Mouse (Mus musculus) MEL (cell line): ENCODE results near the gene Hfe. TPM values are rescaled to one million over a fixed set of nuclear protein-coding genes. Genes with fewer than 3 reads are reported as not detected.

Experiments
- DNase-seq: peaks from one replicate; pipeline ENCODE4 v3.0.0; 2011; ENCODE audit warnings: low read depth, low spot score
- H3K27ac ChIP-seq: 2 replicates; pipeline ENCODE4 v1.5.1; 2012; ENCODE audit warnings: low read depth, mild to moderate bottlenecking, control low read depth, low read length, moderate library complexity; ENCODE audit not compliant: control insufficient read depth
- H3K27me3 ChIP-seq, 2 experiments: fragments of 150-350 bp in 1 of 2; sonication (generic) in 1 of 2; 2 replicates each; pipeline ENCODE4 v1.6.1; 2012; ENCODE audit warnings: low read length in 2 of 2, mild to moderate bottlenecking in 2 of 2, improper control_type of control experiment in 1 of 2, moderate library complexity in 1 of 2; ENCODE audit not compliant: insufficient read depth in 2 of 2, control insufficient read depth in 1 of 2
- H3K36me3 ChIP-seq, 2 experiments: 2 replicates each; pipeline ENCODE4 v1.6.1; 2012 to 2014; ENCODE audit warnings: low read length in 2 of 2, improper control_type of control experiment in 1 of 2, inconsistent platforms in 1 of 2, mild to moderate bottlenecking in 1 of 2; ENCODE audit not compliant: insufficient read depth in 2 of 2, control insufficient read depth in 1 of 2
- H3K4me1 ChIP-seq, 2 experiments: fragments of 150-350 bp in 1 of 2; sonication (generic) in 1 of 2; 2 replicates each; pipeline ENCODE4 v1.6.1; 2012; ENCODE audit warnings: low read length in 2 of 2, improper control_type of control experiment in 1 of 2, mild to moderate bottlenecking in 1 of 2; ENCODE audit not compliant: insufficient read depth in 2 of 2, control insufficient read depth in 1 of 2
- H3K4me3 ChIP-seq, 2 experiments: fragments of 150-350 bp in 1 of 2; sonication (generic) in 1 of 2; 2 replicates each; pipeline ENCODE4 v1.5.1; 2012; ENCODE audit warnings: low read depth in 2 of 2, low read length in 2 of 2, mild to moderate bottlenecking in 2 of 2, moderate library complexity in 2 of 2, control low read depth in 1 of 2, improper control_type of control experiment in 1 of 2; ENCODE audit not compliant: control insufficient read depth in 1 of 2, insufficient read depth in 1 of 2
- H3K79me2 ChIP-seq: 2 replicates; pipeline ENCODE4 v1.6.1; 2012; ENCODE audit warnings: mild to moderate bottlenecking, low read length, moderate library complexity; ENCODE audit not compliant: control insufficient read depth, poor library complexity, insufficient read depth
- H3K9ac ChIP-seq: 2 replicates; pipeline ENCODE4 v1.6.1; 2012; ENCODE audit warnings: low read depth, mild to moderate bottlenecking, control low read depth, low read length, moderate library complexity; ENCODE audit not compliant: control insufficient read depth, poor library complexity, severe bottlenecking
- H3K9me3 ChIP-seq: fragments of 150-350 bp; sonication (generic); replicated peaks from 2 replicates; pipeline ENCODE4 v1.6.1; 2012; ENCODE audit warnings: mild to moderate bottlenecking, low read length, improper control_type of control experiment, moderate library complexity; ENCODE audit not compliant: insufficient read depth
- HCFC1 ChIP-seq: IDR thresholded peaks from 2 replicates; pipeline ENCODE4 v1.6.1; 2012; ENCODE audit warnings: low read depth, mild to moderate bottlenecking, inconsistent platforms, low read length, improper control_type of control experiment, moderate library complexity
- MAFK ChIP-seq: IDR thresholded peaks from 2 replicates; pipeline ENCODE4 v1.6.1; 2011; ENCODE audit warnings: low read depth, mild to moderate bottlenecking, low read length, improper control_type of control experiment, borderline replicate concordance
- NELFE ChIP-seq: IDR thresholded peaks from 2 replicates; pipeline ENCODE4 v1.6.1; 2011; ENCODE audit warnings: low read depth, low read length, improper control_type of control experiment
- NRF1 ChIP-seq: IDR thresholded peaks from 2 replicates; pipeline ENCODE4 v1.6.1; 2014; ENCODE audit warnings: low read depth, mild to moderate bottlenecking, inconsistent platforms, low read length, improper control_type of control experiment, moderate library complexity; ENCODE audit not compliant: poor library complexity, insufficient read depth, severe bottlenecking
- TCF12 ChIP-seq: IDR thresholded peaks from 2 replicates; pipeline ENCODE4 v1.6.1; 2014; ENCODE audit warnings: low read depth, mild to moderate bottlenecking, inconsistent platforms, low read length, improper control_type of control experiment, moderate library complexity
- UBTF ChIP-seq: IDR thresholded peaks from 2 replicates; pipeline ENCODE4 v1.6.1; 2012; ENCODE audit warnings: low read depth, mild to moderate bottlenecking, inconsistent platforms, low read length, improper control_type of control experiment, moderate library complexity, borderline replicate concordance; ENCODE audit not compliant: insufficient read depth
- USF1 ChIP-seq: IDR thresholded peaks from 2 replicates; pipeline ENCODE4 v1.6.1; 2014; ENCODE audit warnings: low read depth, mild to moderate bottlenecking, inconsistent platforms, low read length, improper control_type of control experiment, moderate library complexity
- USF2 ChIP-seq, 2 experiments: IDR thresholded peaks; 2 replicates each; pipeline ENCODE4 v1.6.1; 2011 to 2012; ENCODE audit warnings: improper control_type of control experiment in 2 of 2, low read length in 2 of 2, borderline replicate concordance in 1 of 2, inconsistent platforms in 1 of 2, low read depth in 1 of 2, mild to moderate bottlenecking in 1 of 2; ENCODE audit not compliant: insufficient read depth in 1 of 2
- ZC3H11A ChIP-seq: IDR thresholded peaks from 2 replicates; pipeline ENCODE4 v1.6.1; 2012; ENCODE audit warnings: low read depth, mild to moderate bottlenecking, inconsistent platforms, low read length, improper control_type of control experiment
- ZNF384 ChIP-seq: IDR thresholded peaks from 2 replicates; pipeline ENCODE4 v1.6.1; 2012; ENCODE audit warnings: low read depth, mild to moderate bottlenecking, inconsistent platforms, low read length, improper control_type of control experiment
- polyA plus RNA-seq, 2 experiments: library from polyadenylated mRNA; stranded (reverse) in 1 of 2; unstranded in 1 of 2; fragments of >175 nt in 1 of 2; fragments of >200 nt in 1 of 2; gene quantifications; 2 replicates each; pipeline versions ENCODE4 v1.2.1 to v1.2.4; 2012; ENCODE audit warnings: low replicate concordance in 2 of 2, low read depth in 1 of 2; ENCODE audit not compliant: insufficient read length in 2 of 2, insufficient read depth in 1 of 2, missing spikeins in 1 of 2
- total RNA-seq: library from RNA; depleted of rRNA; stranded (reverse); fragments of 300-350 nt; gene quantifications from 2 replicates; pipeline ENCODE4 v1.2.3, GENCODE M21; 2012; rRNA removed

Hfe gene
- total and polyA plus RNA-seq, 3 experiments = not detected

DNA sequence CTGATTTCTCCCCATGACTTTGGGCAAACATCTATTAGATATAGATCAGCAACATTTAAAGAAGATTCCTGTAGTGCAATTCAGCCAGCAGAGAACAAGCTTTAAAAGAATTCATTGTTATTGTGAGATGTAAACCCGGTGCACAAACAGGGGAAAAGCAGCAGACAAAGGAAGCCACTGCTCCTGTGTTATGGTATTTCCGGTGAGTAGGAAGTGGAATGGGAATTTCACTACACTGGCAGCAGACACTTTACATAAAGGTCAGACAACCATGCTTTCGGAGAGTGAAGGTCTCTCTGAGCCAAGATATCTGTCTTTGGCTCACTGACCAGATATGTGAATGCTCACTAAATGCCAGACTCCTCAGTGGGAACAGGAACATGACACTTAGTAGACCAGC, 48.1 kb downstream of the Hfe start:
- no peak overlapping the region for H3K4me3 ChIP-seq
- no peaks in the 10 kb centered on the region for H3K9me3 ChIP-seq
- TF ChIP-seq TCF12 = no peak
- no peak for TF ChIP-seq MAFK

DNA sequence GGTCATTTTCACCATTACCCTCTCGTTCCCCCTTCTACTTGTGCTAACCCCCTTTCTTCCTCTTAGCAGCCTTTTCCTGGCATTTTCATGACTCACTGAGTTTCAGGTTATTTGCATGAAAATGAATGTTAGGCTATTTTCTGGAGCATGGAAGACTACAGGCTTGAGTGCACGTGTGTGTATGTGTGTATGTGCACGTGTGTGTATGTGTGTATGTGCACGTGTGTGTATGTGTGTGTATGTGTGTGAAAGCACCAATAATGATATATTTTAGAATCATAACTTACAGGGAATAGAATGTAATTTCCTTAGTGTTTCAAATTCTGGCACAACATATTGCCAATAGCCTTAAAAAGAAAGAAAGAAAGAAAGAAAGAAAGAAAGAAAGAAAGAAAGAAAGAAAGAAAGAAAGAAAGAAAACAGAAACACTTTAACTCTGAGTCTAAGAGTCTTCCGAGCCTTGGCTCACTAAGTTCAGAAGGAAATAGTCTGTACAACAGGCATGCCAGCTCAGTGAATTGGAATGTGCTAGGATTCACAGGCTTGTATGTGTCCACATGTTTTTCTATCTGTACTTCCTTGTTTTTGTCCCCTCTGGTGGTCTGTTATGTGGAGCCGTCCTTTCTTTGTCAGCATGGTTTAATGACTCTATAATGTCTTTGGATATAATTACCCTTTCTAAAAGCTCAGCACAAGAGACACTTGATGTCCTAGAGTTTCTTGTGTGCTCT, 50.9 kb downstream of the Hfe start:
- DNase-seq = no peak
- no peak overlapping the region for H3K27ac ChIP-seq

More for the DNA sequence above, 48.1 kb downstream of the Hfe start:
- no peaks in the 10 kb centered on the region for H3K79me2 ChIP-seq
- H3K9ac ChIP-seq = no peak overlapping the region
- H3K27ac ChIP-seq = no peak overlapping the region
- H3K4me1 ChIP-seq = no peaks in the 10 kb centered on the region
- no peaks in the 10 kb centered on the region for H3K36me3 ChIP-seq
- peaks cover 4 to 5% of the 10 kb centered on the region in 2 experiments for H3K27me3 ChIP-seq
- no peak for DNase-seq

More for the DNA sequence above, 50.9 kb downstream of the Hfe start:
- Histone ChIP-seq H3K79me2 (no peaks in the 10 kb centered on the region), H3K27me3 (peaks cover 4 to 5% of the 10 kb centered on the region in 2 experiments), H3K9me3 (no peaks in the 10 kb centered on the region), H3K4me3 (no peak overlapping the region), H3K36me3 (no peaks in the 10 kb centered on the region), H3K9ac (no peak overlapping the region), H3K4me1 (no peaks in the 10 kb centered on the region)
- TF ChIP-seq UBTF = no peak
- no peak for TF ChIP-seq USF2 (IDR thresholded peaks at IDR 0.05; ENCODE audit: borderline replicate concordance in 1 of 2, insufficient read depth in 1 of 2, low read depth in 1 of 2, low read length in 2 of 2)
- no peak for TF ChIP-seq NELFE
- TF ChIP-seq ZNF384 = no peak
- TF ChIP-seq ZC3H11A = no peak
- no peak for TF ChIP-seq USF1
- TF ChIP-seq HCFC1 = no peak
- TF ChIP-seq NRF1 = no peak

Other genes with a start within 250 kb of the Hfe start
Only the 30 nearest of the 38 such genes appear.
- 275 and 350 TPM in 2 replicates for gene Hist1h2bh, start 167.5 kb downstream of the Hfe start, total RNA-seq
- gene Hist1h2bh, start 167.5 kb downstream of the Hfe start, polyA plus RNA-seq = under 1 TPM in 1 of 2 experiments, not detected in 1; 0.70 TPM
- 541 and 709 TPM in 2 replicates for gene Hist1h3f, start 166.8 kb downstream of the Hfe start, total RNA-seq
- gene Hist1h3f, start 166.8 kb downstream of the Hfe start, polyA plus RNA-seq = 1 to 10 TPM in 1 of 2 experiments, not detected in 1; 1.2 TPM
- 3,786 and 4,217 TPM in 2 replicates for gene Hist1h4f, start 159.2 kb downstream of the Hfe start, total RNA-seq
- gene Hist1h4f, start 159.2 kb downstream of the Hfe start, polyA plus RNA-seq = 10 to 100 TPM in 1 of 2 experiments, not detected in 1; 14.4 TPM
- 115 and 134 TPM in 2 replicates for gene Hist1h1d, start 157.6 kb downstream of the Hfe start, total RNA-seq
- gene Hist1h1d, start 157.6 kb downstream of the Hfe start, polyA plus RNA-seq = under 1 TPM in 1 of 2 experiments, not detected in 1; 0.24 TPM
- 1,049 and 1,400 TPM in 2 replicates for gene Hist1h3e, start 148.5 kb downstream of the Hfe start, total RNA-seq
- gene Hist1h3e, start 148.5 kb downstream of the Hfe start, polyA plus RNA-seq = 1 to 10 TPM in 1 of 2 experiments, not detected in 1; 4.5 TPM
- gene Hist1h2ae, start 139.6 kb downstream of the Hfe start, total RNA-seq = 560 and 662 TPM in 2 replicates
- 1 to 10 TPM in 1 of 2 experiments, not detected in 1; 3.3 TPM for gene Hist1h2ae, start 139.6 kb downstream of the Hfe start, polyA plus RNA-seq
- gene Hist1h2bg, start 139.5 kb downstream of the Hfe start, total RNA-seq = 2,580 and 3,348 TPM in 2 replicates
- gene Hist1h2bg, start 139.5 kb downstream of the Hfe start, polyA plus RNA-seq = 10 to 100 TPM in 1 of 2 experiments, not detected in 1; 14.7 TPM
- gene Hist1h2bf, start 136.7 kb downstream of the Hfe start, total RNA-seq = 1,093 and 1,255 TPM in 2 replicates
- 1 to 10 TPM in 1 of 2 experiments, not detected in 1; 2.2 TPM for gene Hist1h2bf, start 136.7 kb downstream of the Hfe start, polyA plus RNA-seq
- 924 and 1,082 TPM in 2 replicates for gene Hist1h2ad, start 136.5 kb downstream of the Hfe start, total RNA-seq
- gene Hist1h2ad, start 136.5 kb downstream of the Hfe start, polyA plus RNA-seq = under 1 TPM in 1 of 2 experiments, not detected in 1; 0.14 TPM
- gene Hist1h3d, start 135.1 kb downstream of the Hfe start, total RNA-seq = 150 and 212 TPM in 2 replicates
- gene Hist1h3d, start 135.1 kb downstream of the Hfe start, polyA plus RNA-seq = 1 to 10 TPM in 1 of 2 experiments, not detected in 1; 1.4 TPM
- gene Hist1h4d, start 129.3 kb downstream of the Hfe start, total RNA-seq = 1,889 and 1,922 TPM in 2 replicates
- gene Hist1h4d, start 129.3 kb downstream of the Hfe start, polyA plus RNA-seq = 10 to 100 TPM in 1 of 2 experiments, not detected in 1; 11.7 TPM
- 237 and 340 TPM in 2 replicates for gene Hist1h2be, start 89.7 kb downstream of the Hfe start, total RNA-seq
- gene Hist1h2be, start 89.7 kb downstream of the Hfe start, polyA plus RNA-seq = under 1 TPM in 1 of 2 experiments, not detected in 1; 0.49 TPM
- gene Hist1h1e, start 88.3 kb downstream of the Hfe start, total RNA-seq = 268 and 340 TPM in 2 replicates
- gene Hist1h1e, start 88.3 kb downstream of the Hfe start, polyA plus RNA-seq = 1 to 10 TPM in 1 of 2 experiments, not detected in 1; 1.6 TPM
- 123 and 153 TPM in 2 replicates for gene Hist1h2ac, start 26.9 kb downstream of the Hfe start, total RNA-seq
- under 1 TPM in 1 of 2 experiments, not detected in 1; 0.15 TPM for gene Hist1h2ac, start 26.9 kb downstream of the Hfe start, polyA plus RNA-seq
- gene Hist1h2bc, start 26.7 kb downstream of the Hfe start, total RNA-seq = 694 and 982 TPM in 2 replicates
- gene Hist1h2bc, start 26.7 kb downstream of the Hfe start, polyA plus RNA-seq = 1 to 10 TPM in 1 of 2 experiments, not detected in 1; 3.1 TPM
- 2.7 and 6.3 TPM in 2 replicates for gene Hist1h1t, start 15.0 kb downstream of the Hfe start, total RNA-seq
- not detected for gene Hist1h1t, start 15.0 kb downstream of the Hfe start, polyA plus RNA-seq
- 1,967 and 2,008 TPM in 2 replicates for gene Hist1h4c, start 12.4 kb downstream of the Hfe start, total RNA-seq
- 1 to 10 TPM in 1 of 2 experiments, not detected in 1; 4.1 TPM for gene Hist1h4c, start 12.4 kb downstream of the Hfe start, polyA plus RNA-seq
- 348 and 479 TPM in 2 replicates for gene Hist1h1c, start 28.0 kb upstream of the Hfe start, total RNA-seq
- gene Hist1h1c, start 28.0 kb upstream of the Hfe start, polyA plus RNA-seq = 1 to 10 TPM in 1 of 2 experiments, not detected in 1; 3.8 TPM
- gene Hist1h3c, start 34.7 kb upstream of the Hfe start, total RNA-seq = 1,651 and 2,239 TPM in 2 replicates
- 1 to 10 TPM in 1 of 2 experiments, not detected in 1; 1.7 TPM for gene Hist1h3c, start 34.7 kb upstream of the Hfe start, polyA plus RNA-seq
- gene Hist1h2bb, start 35.9 kb upstream of the Hfe start, total RNA-seq = 2,278 and 3,150 TPM in 2 replicates
- gene Hist1h2bb, start 35.9 kb upstream of the Hfe start, polyA plus RNA-seq = 1 to 10 TPM in 1 of 2 experiments, not detected in 1; 3.2 TPM
- gene Hist1h2ab, start 40.3 kb upstream of the Hfe start, total RNA-seq = 2,219 and 2,780 TPM in 2 replicates
- gene Hist1h2ab, start 40.3 kb upstream of the Hfe start, polyA plus RNA-seq = 1 to 10 TPM in 1 of 2 experiments, not detected in 1; 8.0 TPM
- gene Hist1h3b, start 41.4 kb upstream of the Hfe start, total RNA-seq = 1,725 and 2,102 TPM in 2 replicates
- 1 to 10 TPM in 1 of 2 experiments, not detected in 1; 6.6 TPM for gene Hist1h3b, start 41.4 kb upstream of the Hfe start, polyA plus RNA-seq
- gene Hist1h4b, start 46.2 kb upstream of the Hfe start, total RNA-seq = 3,071 and 3,339 TPM in 2 replicates
- gene Hist1h4b, start 46.2 kb upstream of the Hfe start, polyA plus RNA-seq = 10 to 100 TPM in 1 of 2 experiments, not detected in 1; 19.0 TPM
- 2,939 and 3,025 TPM in 2 replicates for gene Hist1h4a, start 50.4 kb upstream of the Hfe start, total RNA-seq
- 1 to 10 TPM in 1 of 2 experiments, not detected in 1; 9.8 TPM for gene Hist1h4a, start 50.4 kb upstream of the Hfe start, polyA plus RNA-seq
- gene Hist1h3a, start 51.5 kb upstream of the Hfe start, total RNA-seq = 1,097 and 1,298 TPM in 2 replicates
- gene Hist1h3a, start 51.5 kb upstream of the Hfe start, polyA plus RNA-seq = 1 to 10 TPM in 1 of 2 experiments, not detected in 1; 6.5 TPM
- gene Hist1h1a, start 52.8 kb upstream of the Hfe start, total RNA-seq = 2,211 and 2,669 TPM in 2 replicates
- gene Hist1h1a, start 52.8 kb upstream of the Hfe start, polyA plus RNA-seq = 1 to 10 TPM in 1 of 2 experiments, not detected in 1; 4.1 TPM
- gene Trim38, start 59.1 kb upstream of the Hfe start, total RNA-seq = not detected in 2 replicates
- not detected for gene Trim38, start 59.1 kb upstream of the Hfe start, polyA plus RNA-seq
- not detected in 2 replicates for gene Slc17a2, start 96.1 kb upstream of the Hfe start, total RNA-seq
- gene Slc17a2, start 96.1 kb upstream of the Hfe start, polyA plus RNA-seq = not detected
- not detected in 2 replicates for gene Slc17a3, start 128.6 kb upstream of the Hfe start, total RNA-seq
- gene Slc17a3, start 128.6 kb upstream of the Hfe start, polyA plus RNA-seq = not detected
- not detected in 2 replicates for gene Slc17a1, start 156.9 kb upstream of the Hfe start, total RNA-seq
- gene Slc17a1, start 156.9 kb upstream of the Hfe start, polyA plus RNA-seq = not detected